Mouse (Mus musculus) lung, postnatal 4 days (tissue): ENCODE data around the gene B3gat3.
"Not testable (repeated sequence)": the region's sequence is repeated elsewhere in the genome, so short reads cannot be mapped to it uniquely, and the experiment has no call there.

ENCODE experiments used
- DNase-seq, 2 experiments: peaks; one replicate each; pipeline ENCODE4 v3.0.0; 2021

B3gat3 gene

DNA sequence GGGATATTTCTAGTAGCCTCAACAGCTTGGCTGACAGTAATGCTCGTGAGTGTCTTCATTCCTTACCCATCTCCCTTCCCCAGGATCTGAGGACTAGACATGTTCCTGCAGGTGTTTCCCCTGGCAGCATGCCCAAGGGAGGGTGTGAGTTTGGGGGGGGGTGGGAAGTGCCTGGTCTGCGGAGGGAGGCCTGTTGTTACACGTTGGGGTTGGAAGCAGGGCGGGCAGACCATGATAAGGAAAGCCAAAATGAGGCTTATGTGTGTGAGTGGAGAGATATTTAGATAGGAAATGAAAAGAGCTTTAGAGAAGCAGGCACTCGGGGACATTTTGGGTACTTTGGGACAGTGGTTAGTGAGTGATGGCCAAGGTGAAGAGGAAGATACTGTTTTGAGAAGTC, 23.9 kb downstream of the B3gat3 start:
- DNase-seq: peak in 1 of 2 experiments; percentile 17

DNA sequence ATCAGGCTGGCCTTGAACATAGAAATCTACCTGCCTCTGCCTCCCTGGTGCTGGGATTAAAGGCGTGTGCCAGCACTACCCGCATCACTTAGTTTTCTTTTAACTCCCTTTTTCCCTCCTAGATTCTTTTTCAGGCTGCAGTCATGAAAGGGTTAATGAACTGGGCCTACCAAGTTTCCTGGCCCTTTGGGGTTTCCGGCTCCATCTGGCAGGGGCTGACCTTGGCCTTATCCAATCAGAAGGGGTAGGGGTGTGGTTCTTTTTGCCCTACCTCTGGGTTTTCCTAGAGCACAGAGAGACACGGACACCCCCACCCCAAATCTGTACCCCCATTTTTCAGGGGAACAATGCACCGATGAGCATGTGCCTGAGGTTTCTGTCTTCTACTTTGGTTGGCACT, 24.6 kb downstream of the B3gat3 start:
- peak; percentile 88 to 89 for DNase-seq

DNA sequence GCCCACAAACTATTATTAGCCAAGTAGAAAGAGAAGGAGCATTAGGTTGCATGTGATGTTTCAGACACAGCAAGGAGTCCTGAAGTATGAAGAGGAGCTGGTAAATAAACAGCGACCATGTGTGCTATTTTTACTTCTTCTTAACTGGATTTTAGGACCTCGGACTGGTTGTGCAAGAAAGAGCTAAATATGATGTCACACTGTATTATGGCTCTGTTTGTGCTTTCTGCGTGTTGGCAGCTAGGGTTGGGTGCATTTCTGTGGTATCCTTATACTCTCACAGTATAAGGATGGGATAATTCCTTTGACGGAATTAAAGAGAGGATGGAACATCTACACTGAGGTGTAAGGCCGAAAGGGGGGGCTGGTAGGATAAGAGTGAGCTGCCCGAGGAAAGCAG, 25.1 kb downstream of the B3gat3 start:
- DNase-seq: no peak

DNA sequence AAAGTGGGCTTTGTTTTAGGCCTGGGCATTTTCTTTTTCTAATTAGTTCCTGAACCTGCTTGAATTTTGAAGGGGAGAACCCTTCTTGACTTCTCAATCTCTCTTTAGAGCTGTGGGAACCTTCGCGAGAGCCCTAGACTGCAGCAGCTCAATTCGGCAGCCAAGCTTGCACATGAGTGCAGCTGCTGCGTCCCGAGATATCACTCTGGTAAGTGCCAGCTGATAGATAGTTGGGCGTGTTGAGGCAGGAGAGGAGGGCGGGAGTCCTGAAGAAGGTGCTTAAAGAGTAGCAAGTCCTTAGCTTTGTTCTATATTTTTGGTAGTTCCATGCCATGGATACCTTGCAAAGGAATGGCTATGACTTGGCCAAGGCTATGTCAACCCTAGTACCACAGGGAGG, 26.8 kb downstream of the B3gat3 start:
- DNase-seq: no peak

DNA sequence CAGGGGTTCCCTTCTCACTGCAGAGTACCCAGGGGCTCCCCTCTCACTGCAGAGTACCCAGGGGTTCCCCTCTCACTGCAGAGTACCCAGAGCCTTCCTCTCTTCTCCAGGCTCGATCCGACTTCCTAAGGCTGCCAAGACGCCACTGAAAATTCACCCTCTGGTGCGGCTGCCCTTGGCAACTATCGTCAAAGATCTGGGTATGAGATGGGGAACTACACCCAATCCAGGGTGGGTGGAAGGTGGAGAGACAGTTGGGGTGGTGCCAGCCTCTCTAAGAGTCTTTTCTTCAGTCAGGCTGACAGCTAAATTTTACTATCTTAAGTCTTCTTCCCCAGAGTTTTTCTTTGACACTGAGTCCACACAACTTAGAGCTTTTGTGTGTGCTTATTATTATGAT, 30.0 kb downstream of the B3gat3 start:
- DNase-seq: peak in 1 of 2 experiments; percentile 11

DNA sequence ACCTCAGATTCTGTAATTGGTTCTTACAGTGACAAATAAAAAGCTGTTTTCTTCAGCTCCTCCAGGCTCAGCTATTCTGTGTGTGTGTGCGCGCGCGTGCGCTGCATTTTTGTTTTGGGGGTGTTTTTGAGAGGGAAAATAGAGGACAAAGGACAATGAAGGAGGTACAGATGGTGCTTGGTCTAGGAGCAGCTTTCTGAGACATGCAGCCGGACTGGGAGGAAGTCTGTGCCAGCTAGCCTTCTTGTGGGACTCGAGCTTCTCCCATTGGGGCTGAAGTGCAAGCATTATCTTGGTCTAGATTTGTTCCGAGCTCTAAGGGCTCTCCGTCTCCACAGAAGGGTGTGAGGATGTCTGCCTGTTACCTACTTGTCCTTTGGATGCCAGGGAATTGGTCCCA, 32.1 kb downstream of the B3gat3 start:
- DNase-seq: no peak

DNA sequence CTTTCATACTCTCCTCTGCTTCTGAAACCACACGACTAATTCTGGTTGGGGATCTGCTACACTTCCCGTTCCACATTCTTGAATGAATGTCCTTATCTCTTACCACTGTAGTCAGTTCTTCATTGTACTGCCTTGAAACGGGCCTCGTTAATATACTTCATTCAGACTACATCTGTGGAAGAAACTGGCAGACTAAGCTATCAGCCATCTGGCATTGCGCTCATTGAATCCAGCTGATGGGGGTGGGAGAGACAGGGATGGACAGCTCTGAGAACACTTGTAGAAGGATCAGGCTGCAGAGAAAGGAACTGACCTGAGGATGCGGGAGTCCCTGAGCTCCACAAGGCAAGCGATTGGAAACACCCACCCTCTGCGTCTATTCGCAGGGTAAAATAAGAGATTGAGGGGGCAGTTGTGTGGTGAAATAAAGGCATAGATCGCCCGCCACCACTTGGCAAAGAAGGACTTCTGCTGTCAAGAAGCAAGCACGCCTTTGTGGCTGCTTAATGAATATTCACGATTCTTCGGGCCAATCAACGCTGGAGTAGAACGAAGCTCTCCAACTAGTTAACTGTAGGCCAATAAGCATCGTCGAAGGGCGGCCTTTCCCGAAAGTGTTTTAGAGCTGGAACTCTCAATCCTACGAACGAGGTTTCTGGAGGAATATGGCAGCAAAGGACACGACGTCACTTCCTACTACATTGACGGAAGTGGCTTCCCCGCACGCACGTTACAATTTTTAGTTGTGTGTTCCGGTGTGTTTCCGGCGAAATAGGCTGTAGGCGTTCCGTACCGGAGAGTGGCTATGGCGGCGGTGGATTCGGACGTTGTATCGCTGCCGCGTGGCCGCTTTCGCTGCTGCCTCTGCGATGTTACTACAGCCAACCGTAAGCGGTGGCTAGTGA, 33.2 kb downstream of the B3gat3 start, which contains the start of gene Tut1:
Gene Tut1, plus strand, starts transcription at position 713 of the 905 bp plus-strand sequence.
- DNase-seq: peak; percentile 90 to 95

DNA sequence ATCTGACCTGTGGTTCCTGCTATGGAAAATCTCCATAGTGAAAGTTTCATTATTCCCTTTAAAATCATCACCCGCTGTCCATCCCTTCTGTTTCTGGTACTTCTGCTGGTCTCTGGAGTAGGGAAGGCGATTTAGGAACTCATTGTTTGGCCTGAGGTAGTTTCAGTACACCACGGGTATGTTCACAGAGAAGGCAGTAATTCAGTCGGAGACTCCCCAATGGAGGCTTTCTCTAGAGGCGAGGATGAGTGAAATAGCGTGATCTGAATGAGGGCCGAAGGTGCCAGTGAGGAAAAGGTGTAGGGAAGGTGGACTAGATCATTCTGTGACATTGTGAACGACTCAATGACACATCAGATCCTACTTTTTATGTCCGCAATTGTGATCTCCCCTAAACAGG, 34.0 kb downstream of the B3gat3 start:
- DNase-seq: no peak

DNA sequence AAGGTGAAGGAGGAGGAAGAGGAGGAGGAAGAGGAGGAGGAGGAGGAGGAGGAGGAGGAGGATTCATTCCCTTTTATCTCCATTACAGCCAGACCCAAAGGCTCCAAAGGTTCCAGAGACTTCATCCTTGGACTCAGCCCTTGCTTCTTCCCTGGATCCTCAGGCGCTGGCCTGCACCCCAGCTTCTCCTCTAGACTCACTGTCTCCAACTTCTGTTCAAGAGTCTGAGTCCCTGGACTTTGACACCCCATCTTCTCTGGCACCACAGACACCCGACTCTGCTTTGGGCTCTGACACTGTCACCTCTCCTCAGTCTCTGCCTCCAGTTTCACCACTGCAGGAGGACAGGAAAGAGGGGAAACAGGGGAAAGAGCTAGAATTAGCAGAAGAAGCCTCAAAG, 42.1 kb downstream of the B3gat3 start:
- peak in 1 of 2 experiments; percentile 10 for DNase-seq

DNA sequence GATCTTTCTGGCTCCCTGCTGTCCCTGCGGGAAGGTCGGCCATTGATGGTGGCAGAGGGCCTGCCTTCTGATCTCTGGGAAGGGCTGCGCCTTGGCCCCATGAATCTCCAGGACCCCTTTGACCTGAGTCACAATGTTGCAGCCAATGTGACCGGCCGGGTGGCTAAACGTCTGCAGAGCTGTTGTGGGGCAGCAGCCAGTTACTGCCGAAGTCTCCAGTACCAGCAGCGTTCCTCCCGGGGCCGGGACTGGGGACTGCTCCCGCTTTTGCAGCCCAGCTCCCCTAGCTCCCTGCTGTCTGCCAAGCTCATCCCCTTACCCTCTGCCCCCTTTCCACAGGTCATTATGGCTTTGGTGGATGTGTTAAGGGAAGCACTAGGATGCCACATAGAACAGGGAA, 44.9 kb downstream of the B3gat3 start:
- DNase-seq: no peak

DNA sequence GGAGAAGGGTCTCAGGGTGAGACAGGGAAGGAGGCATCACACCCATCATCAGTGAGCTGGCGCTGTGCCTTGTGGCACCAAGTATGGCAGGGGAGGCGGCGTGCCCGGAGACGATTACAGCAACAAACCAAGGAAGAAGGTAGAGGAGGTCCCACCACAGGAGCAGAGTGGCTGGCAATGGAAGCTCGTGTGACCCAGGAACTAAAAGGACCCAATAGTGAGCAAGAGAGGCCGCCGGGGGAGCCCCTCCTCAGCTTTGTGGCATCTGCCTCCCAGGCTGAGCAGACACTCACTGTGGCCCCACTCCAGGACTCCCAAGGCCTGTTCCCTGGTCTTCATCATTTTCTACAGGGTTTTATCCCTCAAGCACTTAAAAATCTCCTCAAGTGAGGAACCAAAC, 45.6 kb downstream of the B3gat3 start:
- peak in 1 of 2 experiments; percentile 62 for DNase-seq

DNA sequence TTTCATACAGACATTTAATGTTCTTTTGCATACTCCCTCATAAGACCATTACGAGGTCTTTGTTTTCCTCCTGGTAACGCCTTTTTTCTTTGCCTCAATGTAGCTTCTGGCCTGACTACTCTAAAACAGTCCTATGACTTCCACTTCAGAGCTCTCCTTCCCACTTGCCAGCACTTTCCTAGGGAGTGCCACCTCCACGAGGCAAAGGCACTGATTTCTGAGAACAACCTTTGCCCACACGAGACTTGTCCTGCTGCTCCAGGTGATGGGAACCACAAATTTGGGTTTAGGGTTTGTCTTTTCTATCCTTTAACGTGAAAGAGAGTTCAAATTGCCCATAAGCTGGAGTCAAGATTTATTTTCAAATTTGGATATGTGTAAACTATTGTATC, 46.0 kb downstream of the B3gat3 start:
- no peak for DNase-seq

DNA sequence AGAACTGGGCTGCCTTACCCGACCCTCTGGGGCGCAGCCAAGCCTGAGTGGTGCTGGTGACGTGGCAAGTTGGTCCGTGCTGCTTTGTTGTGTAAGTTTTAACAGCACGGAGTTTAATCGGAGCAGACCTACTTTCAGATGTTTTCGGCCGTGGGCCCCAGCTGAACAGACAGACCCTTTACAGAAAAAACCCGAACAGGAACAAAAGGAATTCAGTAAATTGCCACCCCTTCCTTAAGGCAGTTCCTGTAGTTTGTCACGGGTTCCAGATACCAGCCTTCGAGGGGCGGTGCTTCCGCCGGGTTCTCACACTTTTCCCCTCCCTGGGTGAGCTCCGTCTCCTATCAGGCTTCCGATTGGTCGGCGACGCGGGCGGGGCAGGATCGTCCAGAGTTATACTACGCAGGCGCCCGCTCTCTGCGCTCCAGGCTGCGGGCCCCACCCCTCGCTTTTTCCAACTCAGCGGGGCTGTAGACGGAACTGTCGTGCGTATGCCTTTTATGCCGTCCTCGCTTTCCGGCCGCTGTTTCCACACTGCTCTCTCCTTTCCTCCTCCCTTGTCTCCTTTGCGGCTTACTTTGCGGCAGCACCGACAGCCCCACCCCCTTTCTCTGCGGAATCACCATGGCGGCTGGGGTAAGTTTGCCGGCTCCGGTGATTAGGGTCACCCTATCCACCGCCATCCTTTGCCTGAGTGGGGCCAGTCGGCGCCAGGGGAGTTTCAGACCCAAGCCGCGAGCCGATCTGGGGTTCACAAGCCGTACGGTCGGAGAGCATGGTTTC, 46.6 kb downstream of the B3gat3 start, which contains the start of gene Eef1g:
Gene Eef1g, plus strand, starts transcription at position 452 of the 783 bp plus-strand sequence.
- DNase-seq: peak; percentile 99 to 100

DNA sequence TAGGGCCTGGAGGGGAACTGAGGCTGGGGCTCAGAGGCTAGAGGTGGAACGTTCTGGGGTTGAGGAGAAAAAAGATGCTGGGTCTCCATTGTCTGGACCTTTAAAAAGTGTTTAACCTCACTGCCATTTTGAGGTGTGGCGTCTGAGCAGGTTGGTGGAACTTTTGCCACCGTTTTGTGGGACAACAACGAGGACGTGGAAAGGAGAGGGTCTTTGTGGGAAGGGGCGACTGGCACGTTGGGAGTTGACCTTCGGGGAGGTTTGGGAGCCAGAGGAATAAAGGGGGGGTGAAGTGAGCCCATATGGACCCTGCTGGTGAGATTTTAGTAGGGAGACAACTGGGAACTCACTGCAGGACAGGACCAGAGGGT, 47.2 kb downstream of the B3gat3 start:
- DNase-seq: no peak

DNA sequence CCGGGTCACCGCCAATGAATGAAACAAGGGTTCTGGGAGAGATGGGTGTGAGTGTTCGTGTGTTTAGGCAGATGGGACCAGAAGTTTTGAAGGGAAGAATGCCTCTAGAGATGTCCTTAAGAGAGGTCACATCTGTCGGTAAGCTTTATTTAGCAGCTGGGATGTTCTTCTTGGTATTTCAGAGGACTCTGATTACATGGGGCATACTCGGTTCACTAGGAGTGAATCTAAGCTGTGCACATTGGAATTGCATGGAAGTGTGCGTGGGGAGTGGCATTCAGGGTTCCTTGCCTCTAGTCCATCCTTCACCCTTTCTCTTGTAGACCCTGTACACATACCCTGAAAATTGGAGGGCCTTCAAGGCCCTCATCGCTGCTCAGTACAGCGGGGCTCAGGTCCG, 47.7 kb downstream of the B3gat3 start:
- DNase-seq: no peak

DNA sequence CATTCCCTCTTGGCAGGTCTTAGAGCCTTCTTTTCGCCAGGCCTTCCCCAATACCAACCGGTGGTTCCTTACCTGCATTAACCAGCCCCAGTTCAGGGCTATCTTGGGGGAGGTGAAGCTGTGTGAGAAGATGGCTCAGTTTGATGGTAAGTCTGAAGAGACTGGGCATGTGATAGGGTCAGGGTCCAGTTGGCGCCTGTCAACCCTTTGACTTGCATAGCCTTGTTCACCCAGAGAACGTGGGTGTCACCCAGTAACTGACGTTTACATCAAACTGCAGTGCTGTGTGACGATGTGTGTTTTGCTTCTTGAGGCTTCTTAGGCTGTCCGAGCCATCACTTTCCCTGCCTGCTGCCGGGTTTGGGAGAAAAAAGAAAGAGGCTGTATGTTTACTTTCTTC, 52.3 kb downstream of the B3gat3 start:
- not testable (repeated sequence) for DNase-seq

DNA sequence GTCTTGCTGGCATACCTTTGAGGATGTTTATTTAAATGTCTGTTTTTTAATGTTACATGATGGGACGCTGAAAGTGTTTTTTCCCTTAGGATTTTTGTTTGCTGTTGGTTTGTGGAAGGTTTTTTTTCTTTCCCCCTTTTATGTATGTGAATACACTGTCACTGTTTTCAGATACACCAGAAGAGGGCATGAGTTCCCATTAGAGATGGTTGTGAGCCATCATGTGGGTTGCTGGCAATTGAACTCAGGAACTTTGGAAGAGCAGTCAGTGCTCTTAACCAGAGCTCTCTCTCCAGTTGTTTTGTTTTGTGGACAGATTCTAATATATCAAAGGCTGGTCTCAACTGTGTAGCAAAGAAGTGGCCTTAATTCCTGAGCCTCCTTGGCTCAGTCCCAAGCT, 54.5 kb downstream of the B3gat3 start:
- DNase-seq: no peak

DNA sequence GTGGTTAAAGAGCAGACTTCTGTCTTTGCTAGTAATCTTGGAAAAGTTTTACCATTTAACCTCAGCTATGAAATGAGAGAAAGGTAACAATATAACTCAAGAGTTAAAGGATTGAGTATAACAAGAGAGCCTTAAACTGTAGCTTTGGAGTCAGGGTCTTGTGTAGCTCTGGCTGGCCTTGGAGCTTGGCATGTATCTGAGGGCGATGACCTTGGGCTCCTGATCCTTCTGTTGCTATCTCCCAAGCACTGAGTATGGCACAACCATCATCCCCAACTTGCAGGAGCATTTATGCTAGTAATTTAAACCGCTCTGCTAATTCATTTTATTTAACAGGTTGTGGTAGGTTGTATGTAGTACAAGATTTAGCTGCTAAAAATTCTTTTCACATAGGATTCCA, 55.3 kb downstream of the B3gat3 start:
- no peak for DNase-seq

DNA sequence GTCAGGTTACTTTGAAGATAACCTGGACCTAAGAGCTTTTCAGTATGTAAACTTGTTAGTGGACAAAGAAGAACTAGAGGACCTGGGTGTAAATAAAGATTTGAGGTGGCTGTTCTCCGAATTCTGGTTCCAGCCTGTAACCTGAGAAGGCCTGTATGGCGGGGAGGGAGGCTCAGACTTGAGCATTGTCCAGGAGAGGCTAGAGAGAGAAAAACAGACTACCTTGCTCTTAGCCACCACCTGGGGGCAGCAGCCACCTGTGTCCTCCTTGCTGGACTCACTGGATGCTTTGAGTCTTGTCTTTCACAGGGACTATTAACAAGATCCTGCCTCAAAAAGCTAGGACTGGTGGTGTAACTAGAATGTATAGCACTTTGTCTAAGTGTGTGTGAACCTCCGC, 56.4 kb downstream of the B3gat3 start:
- DNase-seq: peak; percentile 66 to 70
